Mouse (Mus musculus) myocyte (in vitro differentiated cells): Measurements from ENCODE around the gene Cars. TPM values are rescaled to one million over a fixed set of nuclear protein-coding genes. Genes with fewer than 3 reads are reported as not detected.

Experiments
- H3K27me3 ChIP-seq: one replicate; pipeline ENCODE4 v1.6.1; 2011; ENCODE audit not compliant: control insufficient read depth, insufficient read depth, insufficient read length
- H3K36me3 ChIP-seq: one replicate; pipeline ENCODE4 v1.6.1; 2011; ENCODE audit not compliant: control insufficient read depth, insufficient read depth
- H3K4me2 ChIP-seq: one replicate; pipeline ENCODE4 v1.6.1; 2011; ENCODE audit warnings: low read depth, control low read depth
- H3K4me3 ChIP-seq: one replicate; pipeline ENCODE4 v1.5.1; 2011; ENCODE audit warnings: mild to moderate bottlenecking, control low read depth, moderate library complexity
- H3K79me2 ChIP-seq: one replicate; pipeline ENCODE4 v1.6.1; 2011; ENCODE audit not compliant: control insufficient read depth, insufficient read depth
- H3ac ChIP-seq: one replicate; pipeline ENCODE4 v1.6.1; 2011; ENCODE audit not compliant: control insufficient read depth, insufficient read length
- CEBPB ChIP-seq: IDR thresholded peaks from 2 replicates; pipeline ENCODE4 v1.6.1; 2011; ENCODE audit warnings: mild to moderate bottlenecking, moderate library complexity; ENCODE audit not compliant: poor library complexity, insufficient read depth, severe bottlenecking
- E2F4 ChIP-seq: IDR thresholded peaks from one replicate; pipeline ENCODE4 v1.6.1; 2011; ENCODE audit warnings: mild to moderate bottlenecking, control low read depth, moderate library complexity; ENCODE audit not compliant: insufficient read depth
- MAX ChIP-seq: IDR thresholded peaks from one replicate; pipeline ENCODE4 v1.6.1; 2011; ENCODE audit warnings: low read depth, mild to moderate bottlenecking, control low read depth
- MYOD1 ChIP-seq, 3 experiments: IDR thresholded peaks; one replicate each; pipeline ENCODE4 v1.6.1; 2011; ENCODE audit warnings: control low read depth in 2 of 3, low read depth in 2 of 3, mild to moderate bottlenecking in 2 of 3, moderate library complexity in 1 of 3; ENCODE audit not compliant: insufficient read length in 2 of 3, control insufficient read depth in 1 of 3
- MYOG ChIP-seq, 3 experiments: IDR thresholded peaks; one replicate each; pipeline ENCODE4 v1.6.1; 2011; ENCODE audit warnings: control low read depth in 2 of 3, low read depth in 2 of 3, mild to moderate bottlenecking in 2 of 3; ENCODE audit not compliant: insufficient read length in 2 of 3, control insufficient read depth in 1 of 3, insufficient read depth in 1 of 3
- POLR2A ChIP-seq: IDR thresholded peaks from one replicate; pipeline ENCODE4 v1.6.1; 2011; ENCODE audit warnings: low read depth, mild to moderate bottlenecking, control low read depth, moderate library complexity; ENCODE audit not compliant: insufficient read length
- POLR2AphosphoS2 ChIP-seq: IDR thresholded peaks from one replicate; pipeline ENCODE4 v1.6.1; 2011; ENCODE audit warnings: low read depth, control low read depth; ENCODE audit not compliant: insufficient read length
- REST ChIP-seq: IDR thresholded peaks from one replicate; pipeline ENCODE4 v1.6.1; 2011; ENCODE audit warnings: mild to moderate bottlenecking, control low read depth, moderate library complexity; ENCODE audit not compliant: insufficient read depth, insufficient read length
- SRF ChIP-seq: IDR thresholded peaks from one replicate; pipeline ENCODE4 v1.6.1; 2011; ENCODE audit warnings: low read depth; ENCODE audit not compliant: control insufficient read depth, insufficient read length
- TCF12 ChIP-seq: IDR thresholded peaks from one replicate; pipeline ENCODE4 v1.6.1; 2011; ENCODE audit warnings: mild to moderate bottlenecking, control low read depth; ENCODE audit not compliant: poor library complexity, insufficient read depth, severe bottlenecking
- TCF3 ChIP-seq: IDR thresholded peaks from one replicate; pipeline ENCODE4 v1.6.1; 2011; ENCODE audit warnings: low read depth, control low read depth; ENCODE audit not compliant: insufficient read length
- USF1 ChIP-seq: IDR thresholded peaks from one replicate; pipeline ENCODE4 v1.6.1; 2011; ENCODE audit warnings: low read depth, mild to moderate bottlenecking, control low read depth, moderate library complexity
- polyA plus RNA-seq: library from polyadenylated mRNA; unstranded; fragments of >200 nt; fragmentation: generic; extraction: Trizol; gene quantifications from one replicate; pipeline ENCODE4 v1.2.1, GENCODE M21; 2012; ENCODE audit warnings: missing spikeins

The Cars gene
- polyA plus RNA-seq, 1 experiment = 237 TPM

GRCm38 (mm10) chr7:143511335-143511712 lies 88.6 kb downstream of the Cars start:
- H3ac ChIP-seq = no peak overlapping the region
- H3K36me3 ChIP-seq = peaks cover 7% of the 10 kb centered on the region
- no peak overlapping the region for H3K4me2 ChIP-seq
- no peak overlapping the region for H3K4me3 ChIP-seq
- TF ChIP-seq MYOD1 (IDR thresholded peaks at IDR 0.05; ENCODE audit: control insufficient read depth in 1 of 3, insufficient read length in 2 of 3, low read depth in 2 of 3) (no peak), POLR2AphosphoS2 (no peak), CEBPB (no peak), SRF (no peak), TCF12 (no peak), POLR2A (no peak), TCF3 (no peak), MAX (no peak), MYOG (IDR thresholded peaks at IDR 0.05; ENCODE audit: control insufficient read depth in 1 of 3, insufficient read depth in 1 of 3, insufficient read length in 2 of 3, low read depth in 2 of 3) (no peak), USF1 (no peak), E2F4 (no peak), REST (no peak)
- H3K27me3 ChIP-seq = no peaks in the 10 kb centered on the region
- no peaks in the 10 kb centered on the region for H3K79me2 ChIP-seq

GRCm38 (mm10) chr7:143510593-143511334 lies 89.1 kb downstream of the Cars start:
- H3K79me2 ChIP-seq = no peaks in the 10 kb centered on the region
- no peak overlapping the region for H3K4me3 ChIP-seq
- peaks cover 7% of the 10 kb centered on the region for H3K36me3 ChIP-seq
- no peaks in the 10 kb centered on the region for H3K27me3 ChIP-seq
- TF ChIP-seq USF1 = no peak
- no peak for TF ChIP-seq TCF3
- no peak for TF ChIP-seq MYOG (IDR thresholded peaks at IDR 0.05; ENCODE audit: control insufficient read depth in 1 of 3, insufficient read depth in 1 of 3, insufficient read length in 2 of 3, low read depth in 2 of 3)
- no peak for TF ChIP-seq POLR2A
- no peak for TF ChIP-seq SRF
- TF ChIP-seq REST = no peak
- no peak for TF ChIP-seq TCF12
- no peak overlapping the region for H3ac ChIP-seq
- no peak overlapping the region for H3K4me2 ChIP-seq

- Histone ChIP-seq H3K4me3 (no peak overlapping the region), H3K79me2 (no peaks in the 10 kb centered on the region), H3ac (no peak overlapping the region), H3K36me3 (peaks cover 3% of the 10 kb centered on the region), H3K4me2 (no peak overlapping the region), H3K27me3 (no peaks in the 10 kb centered on the region)
- TF ChIP-seq SRF (no peak), REST (no peak), TCF3 (no peak), POLR2AphosphoS2 (no peak), MYOG (IDR thresholded peaks at IDR 0.05; ENCODE audit: control insufficient read depth in 1 of 3, insufficient read depth in 1 of 3, insufficient read length in 2 of 3, low read depth in 2 of 3) (no peak), TCF12 (no peak), CEBPB (no peak), USF1 (no peak), MYOD1 (IDR thresholded peaks at IDR 0.05; ENCODE audit: control insufficient read depth in 1 of 3, insufficient read length in 2 of 3, low read depth in 2 of 3) (no peak), MAX (no peak), POLR2A (no peak), E2F4 (no peak)
These were observed 90.3 kb downstream of the Cars start for GRCm38 (mm10) chr7:143509566-143509965.

Other genes starting within 250 kb of the Cars start
- 35.7 TPM for gene Cdkn1c, start 139.0 kb downstream of the Cars start, polyA plus RNA-seq
- 0.12 TPM for gene Slc22a18, start 126.4 kb downstream of the Cars start, polyA plus RNA-seq
- not detected for gene Phlda2, start 96.9 kb downstream of the Cars start, polyA plus RNA-seq
- gene Nap1l4, start 51.0 kb downstream of the Cars start, polyA plus RNA-seq = 101 TPM
- 0.02 TPM for gene Tnfrsf26, start 28.6 kb upstream of the Cars start, polyA plus RNA-seq
- 15.5 TPM for gene Tnfrsf22, start 49.6 kb upstream of the Cars start, polyA plus RNA-seq
- 25.7 TPM for gene Tnfrsf23, start 85.8 kb upstream of the Cars start, polyA plus RNA-seq
- 49.6 TPM for gene Osbpl5, start 156.9 kb upstream of the Cars start, polyA plus RNA-seq
- not detected for gene Mrgprg, start 166.9 kb upstream of the Cars start, polyA plus RNA-seq
- 1.9 TPM for gene Mrgpre, start 184.4 kb upstream of the Cars start, polyA plus RNA-seq
- 5.7 TPM for gene Nadsyn1, start 222.8 kb upstream of the Cars start, polyA plus RNA-seq
- 107 TPM for gene Dhcr7, start 223.1 kb upstream of the Cars start, polyA plus RNA-seq